Mouse (Mus musculus): ENCODE data around the gene Csrnp3. TPM values are rescaled to one million over a fixed set of nuclear protein-coding genes. Genes with fewer than 3 reads are reported as not detected.
"Not testable (repeated sequence)": the region's sequence is repeated elsewhere in the genome, so short reads cannot be mapped to it uniquely, and the experiment has no call there.

Gene Csrnp3
- under 1 TPM; 0.18 TPM for total RNA-seq (2021)
- long read RNA-seq, experiment 1: 0 reads
- long read RNA-seq, experiment 2: 0 reads

- intact Hi-C loops (cut with DNase I; ENCODE audit: low total_unique reads): no loop called here
- DNase-seq: peak; percentile 27
These were observed at the start of gene Csrnp3 for GRCm38 (mm10) chr2:65845551-65845950. Gene Csrnp3 (plus strand): TSS chr2:65845767.

- intact Hi-C loops (cut with DNase I; ENCODE audit: low total_unique reads): no loop called here
- no peak for DNase-seq
These were observed 44.4 kb upstream of the Csrnp3 start for GRCm38 (mm10) chr2:65801054-65801709.

GRCm38 (mm10) chr2:65806556-65806955 is 39.0 kb upstream of the Csrnp3 start:
- no peak for DNase-seq
- intact Hi-C loops (cut with DNase I; ENCODE audit: low total_unique reads): no loop called here

- DNase-seq; intact Hi-C loops (cut with DNase I; ENCODE audit: low total_unique reads): not testable (repeated sequence)
These were observed 34.4 kb upstream of the Csrnp3 start for GRCm38 (mm10) chr2:65811203-65811602.

GRCm38 (mm10) chr2:65818080-65818796 is 27.3 kb upstream of the Csrnp3 start:
- intact Hi-C loops (cut with DNase I; ENCODE audit: low total_unique reads): no loop called here
- DNase-seq: peak; percentile 27

GRCm38 (mm10) chr2:65820114-65820769 is 25.3 kb upstream of the Csrnp3 start:
- intact Hi-C loops (cut with DNase I; ENCODE audit: low total_unique reads): no loop called here
- no peak for DNase-seq

GRCm38 (mm10) chr2:65826314-65826713 is 19.3 kb upstream of the Csrnp3 start:
- DNase-seq: no peak
- intact Hi-C loops (cut with DNase I; ENCODE audit: low total_unique reads): no loop called here

GRCm38 (mm10) chr2:65826801-65827200 is 18.8 kb upstream of the Csrnp3 start:
- intact Hi-C loops (cut with DNase I; ENCODE audit: low total_unique reads): no loop called here

GRCm38 (mm10) chr2:65828699-65829098 is 16.9 kb upstream of the Csrnp3 start:
- DNase-seq: no peak
- intact Hi-C loops (cut with DNase I; ENCODE audit: low total_unique reads): no loop called here

More at GRCm38 (mm10) chr2:65826801-65827200, 18.8 kb upstream of the Csrnp3 start:
- no peak for DNase-seq

GRCm38 (mm10) chr2:65832738-65833395 is 12.7 kb upstream of the Csrnp3 start:
- no peak for DNase-seq
- intact Hi-C loops (cut with DNase I; ENCODE audit: low total_unique reads): no loop called here

- intact Hi-C loops (cut with DNase I; ENCODE audit: low total_unique reads): no loop called here
- DNase-seq: no peak
These were observed 12.1 kb upstream of the Csrnp3 start for GRCm38 (mm10) chr2:65833421-65833820.

- DNase-seq: no peak
- intact Hi-C loops (cut with DNase I; ENCODE audit: low total_unique reads): no loop called here
These were observed 4.0 kb upstream of the Csrnp3 start for GRCm38 (mm10) chr2:65841606-65842005.

GRCm38 (mm10) chr2:65842356-65842755 is 3.2 kb upstream of the Csrnp3 start:
- intact Hi-C loops (cut with DNase I; ENCODE audit: low total_unique reads): no loop called here
- DNase-seq: no peak

- no peak for DNase-seq
These were observed 611 bp downstream of the Csrnp3 start for GRCm38 (mm10) chr2:65846000-65846755.

GRCm38 (mm10) chr2:65847463-65848110 is 2.0 kb downstream of the Csrnp3 start:
- DNase-seq: no peak
- intact Hi-C loops (cut with DNase I; ENCODE audit: low total_unique reads): no loop called here

More at GRCm38 (mm10) chr2:65846000-65846755, 611 bp downstream of the Csrnp3 start:
- intact Hi-C loops (cut with DNase I; ENCODE audit: low total_unique reads): no loop called here

- DNase-seq: no peak
- intact Hi-C loops (cut with DNase I; ENCODE audit: low total_unique reads): no loop called here
These were observed 3.1 kb downstream of the Csrnp3 start for GRCm38 (mm10) chr2:65848706-65849105.

GRCm38 (mm10) chr2:65850282-65850681 is 4.7 kb downstream of the Csrnp3 start:
- intact Hi-C loops (cut with DNase I; ENCODE audit: low total_unique reads); DNase-seq: not testable (repeated sequence)

GRCm38 (mm10) chr2:65856791-65857190 is 11.2 kb downstream of the Csrnp3 start:
- no peak for DNase-seq
- intact Hi-C loops (cut with DNase I; ENCODE audit: low total_unique reads): no loop called here
